Mouse (Mus musculus): Measurements from ENCODE around the gene Tdg. TPM values are rescaled to one million over a fixed set of nuclear protein-coding genes. Genes with fewer than 3 reads are reported as not detected.
"Not testable (repeated sequence)": the region's sequence is repeated elsewhere in the genome, so short reads cannot be mapped to it uniquely, and the experiment has no call there.

The Tdg gene
- total RNA-seq (2014; rRNA removed) = 58.9 and 63.9 TPM in 2 replicates
- 120 and 126 TPM in 2 replicates for polyA plus RNA-seq (2015; fragmentation: Nextera tagmentation; extraction: Ambion mirVana)

GRCm38 (mm10) chr10:82629586-82630255 lies at the start of gene Tdg:
Gene Tdg, plus strand, starts transcription at chr10:82629828.
- H3K4me2 ChIP-seq (ENCODE audit: low read depth, low read length) = peak within 1 kb of the TSS; percentile 87
- H3K27ac ChIP-seq = peak within 1 kb of the TSS; percentile 89
- not testable (repeated sequence) for H3K36me3 ChIP-seq (ENCODE audit: insufficient read depth, low read length); H3K27me3 ChIP-seq (ENCODE audit: insufficient read depth, low read length); H3K9me3 ChIP-seq (ENCODE audit: low read length)
- peak; percentile 98 for ATAC-seq
- H3K9ac ChIP-seq (replicated peaks; ENCODE audit: low read length) = peak within 1 kb of the TSS; percentile 70
- peak within 1 kb of the TSS; percentile 71 for H3K4me3 ChIP-seq (ENCODE audit: low read length)
- H3K4me1 ChIP-seq (ENCODE audit: insufficient read depth, low read length) = peaks cover 11% of the 10 kb centered on the region
- under 1% methylated on average over 70 of the region's 78 CpGs for WGBS
- peak; percentile 97 for DNase-seq (ENCODE audit: low spot score)

DNA sequence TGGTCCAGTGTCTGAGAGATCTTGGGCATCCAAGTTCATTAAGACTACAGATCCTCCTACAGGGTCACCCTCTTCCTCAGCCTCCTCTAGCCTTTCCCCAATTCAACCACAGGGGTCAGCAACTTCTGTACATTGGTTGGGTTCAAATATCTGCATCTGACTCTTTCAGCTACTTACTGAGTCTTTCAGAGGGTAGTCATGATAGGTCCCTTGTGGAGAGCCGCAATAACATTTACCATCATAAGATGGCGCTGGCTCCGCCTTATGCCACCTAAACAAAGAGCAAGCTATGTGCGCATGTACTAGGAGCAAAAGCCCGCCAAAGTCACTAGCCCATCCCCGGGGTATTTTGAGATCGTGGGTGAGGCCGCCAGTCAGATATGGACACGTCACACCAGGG lies 40.0 kb upstream of the Tdg start:
- not testable (repeated sequence) for H3K4me1 ChIP-seq (ENCODE audit: insufficient read depth, low read length); DNase-seq (ENCODE audit: low spot score); H3K36me3 ChIP-seq (ENCODE audit: insufficient read depth, low read length); ATAC-seq; H3K27ac ChIP-seq; H3K9me3 ChIP-seq (ENCODE audit: low read length); H3K4me2 ChIP-seq (ENCODE audit: low read depth, low read length); H3K4me3 ChIP-seq (ENCODE audit: low read length); H3K27me3 ChIP-seq (ENCODE audit: insufficient read depth, low read length); H3K9ac ChIP-seq (replicated peaks; ENCODE audit: low read length)
- 87% methylated on average over 9 of the region's 9 CpGs for WGBS

DNA sequence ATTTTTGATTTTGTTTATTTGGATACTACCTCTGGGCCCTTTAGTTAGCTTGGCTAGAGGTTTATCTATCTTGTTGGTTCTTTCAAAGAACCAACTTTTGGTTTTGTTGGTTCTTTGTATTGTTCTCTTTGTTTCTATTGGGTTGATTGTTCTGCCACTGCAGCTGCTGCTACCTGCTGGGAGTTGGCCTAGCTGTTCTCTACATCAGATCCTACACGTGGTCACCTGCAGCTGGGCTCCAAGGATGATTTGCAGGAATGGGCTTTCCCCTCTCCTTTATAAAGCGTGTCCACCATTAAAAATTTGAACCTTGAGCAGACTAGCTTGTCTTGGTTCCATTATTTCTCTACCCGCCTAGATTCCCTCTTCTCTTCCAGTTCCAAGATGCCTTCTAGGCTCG lies 35.2 kb upstream of the Tdg start:
- H3K9ac ChIP-seq (replicated peaks; ENCODE audit: low read length); ATAC-seq; H3K36me3 ChIP-seq (ENCODE audit: insufficient read depth, low read length); H3K27ac ChIP-seq; H3K4me1 ChIP-seq (ENCODE audit: insufficient read depth, low read length); H3K27me3 ChIP-seq (ENCODE audit: insufficient read depth, low read length); H3K9me3 ChIP-seq (ENCODE audit: low read length); H3K4me2 ChIP-seq (ENCODE audit: low read depth, low read length); H3K4me3 ChIP-seq (ENCODE audit: low read length); DNase-seq (ENCODE audit: low spot score): not testable (repeated sequence)
- 66% methylated on average over 4 of the region's 4 CpGs for WGBS

DNA sequence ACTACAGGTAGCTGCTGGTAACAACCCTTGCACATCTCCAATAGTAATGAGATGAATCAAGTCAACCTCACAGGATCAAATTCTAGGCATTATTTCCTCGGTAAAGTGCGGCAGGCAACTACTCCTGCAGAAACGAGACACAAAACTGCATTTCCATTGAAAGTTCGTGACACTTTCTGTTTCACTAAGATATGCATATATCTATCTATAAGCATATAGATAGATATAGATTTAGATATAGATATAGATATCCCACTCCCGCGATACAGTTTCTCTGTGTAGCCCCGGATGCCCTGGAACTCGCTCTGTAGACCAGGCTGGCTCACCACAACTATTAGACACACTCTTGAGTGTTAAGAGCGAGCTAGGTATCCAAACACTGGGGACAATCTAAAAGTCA lies 7.4 kb upstream of the Tdg start:
- no peaks in the 10 kb centered on the region for H3K9me3 ChIP-seq (ENCODE audit: low read length)
- 28% methylated on average over 9 of the region's 9 CpGs for WGBS
- DNase-seq (ENCODE audit: low spot score) (no peak), ATAC-seq (no peak)
- H3K9ac ChIP-seq (replicated peaks; ENCODE audit: low read length) = peak overlapping the region; percentile 70; the same call in 1 of the 2 replicates
- H3K4me2 ChIP-seq (ENCODE audit: low read depth, low read length) = peak overlapping the region; percentile 72
- H3K4me1 ChIP-seq (ENCODE audit: insufficient read depth, low read length) = no peaks in the 10 kb centered on the region
- H3K4me3 ChIP-seq (ENCODE audit: low read length) = peak overlapping the region; percentile 68
- TF ChIP-seq CTCF (IDR thresholded peaks at IDR 0.05; ENCODE audit: low read depth) = no peak
- no peaks in the 10 kb centered on the region for H3K36me3 ChIP-seq (ENCODE audit: insufficient read depth, low read length)
- H3K27me3 ChIP-seq (ENCODE audit: insufficient read depth, low read length) = no peaks in the 10 kb centered on the region
- H3K27ac ChIP-seq = no peak overlapping the region

DNA sequence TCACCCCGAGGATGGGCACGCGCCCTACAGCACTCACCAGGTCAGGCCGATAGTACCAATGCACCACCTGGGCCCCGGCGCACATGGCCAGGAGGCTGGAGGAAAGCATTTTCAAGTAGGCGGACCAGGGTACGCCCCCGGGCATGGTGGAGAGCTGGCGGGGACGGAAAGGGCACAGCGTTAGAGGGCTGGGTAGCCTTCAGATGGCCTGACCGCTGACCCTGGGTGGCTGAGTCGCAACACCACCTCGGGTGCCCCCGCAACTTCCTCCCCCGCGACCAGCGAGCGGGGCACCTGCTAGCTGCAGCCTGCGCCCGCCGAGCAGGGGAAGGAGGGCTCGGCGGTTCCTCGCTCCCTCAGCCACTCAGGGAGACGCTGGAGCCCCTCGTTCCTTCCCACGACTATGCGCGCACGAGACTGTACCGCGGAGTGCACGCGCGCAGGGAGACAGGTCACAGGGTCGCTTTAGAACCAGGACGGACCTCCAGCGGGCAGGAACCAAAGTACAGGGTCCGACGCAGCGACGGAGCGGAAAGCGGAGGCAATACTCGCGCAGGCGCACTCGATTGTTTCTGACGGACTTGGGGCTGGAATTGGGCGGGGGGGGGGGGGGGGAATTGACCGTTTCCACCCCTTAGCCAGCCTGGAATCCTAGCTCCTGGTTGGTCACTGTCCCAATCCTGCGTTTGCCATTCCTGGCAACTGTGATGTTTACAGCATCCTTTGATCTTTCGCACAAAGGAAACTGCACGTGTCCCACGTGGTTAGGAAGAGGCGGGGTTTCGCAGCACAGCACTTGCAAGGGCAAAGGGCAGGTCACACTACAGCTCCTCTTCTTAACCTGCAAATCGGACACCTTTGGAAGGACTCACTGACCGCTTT lies 6.7 kb upstream of the Tdg start, which contains the start of gene 1190007I07Rik:
TSS of gene 1190007I07Rik (minus strand) at position 558 of the 882 bp plus-strand sequence.
- Histone ChIP-seq H3K4me3 (ENCODE audit: low read length) (peak within 1 kb of the TSS; percentile 68), H3K4me2 (ENCODE audit: low read depth, low read length) (peak within 1 kb of the TSS; percentile 72), H3K9me3 (ENCODE audit: low read length) (no peaks in the 10 kb centered on the region), H3K9ac (replicated peaks; ENCODE audit: low read length) (peak within 1 kb of the TSS; percentile 70), H3K4me1 (ENCODE audit: insufficient read depth, low read length) (no peaks in the 10 kb centered on the region), H3K27me3 (ENCODE audit: insufficient read depth, low read length) (no peaks in the 10 kb centered on the region), H3K36me3 (ENCODE audit: insufficient read depth, low read length) (no peaks in the 10 kb centered on the region), H3K27ac (peak within 1 kb of the TSS; percentile 84)
- DNase-seq (ENCODE audit: low spot score) (peak; percentile 97), ATAC-seq (peak; percentile 93)
- under 1% methylated on average over 59 of the region's 61 CpGs for WGBS
- peak; percentile 46 for TF ChIP-seq CTCF (IDR thresholded peaks at IDR 0.05; ENCODE audit: low read depth)

- Histone ChIP-seq H3K4me2 (ENCODE audit: low read depth, low read length) (peak overlapping the region; percentile 72), H3K9ac (replicated peaks; ENCODE audit: low read length) (peak overlapping the region; percentile 70), H3K27ac (peak overlapping the region; percentile 84), H3K4me3 (ENCODE audit: low read length) (peak overlapping the region; percentile 68)
- not testable (repeated sequence) for H3K4me1 ChIP-seq (ENCODE audit: insufficient read depth, low read length); H3K9me3 ChIP-seq (ENCODE audit: low read length); H3K36me3 ChIP-seq (ENCODE audit: insufficient read depth, low read length); H3K27me3 ChIP-seq (ENCODE audit: insufficient read depth, low read length); DNase-seq (ENCODE audit: low spot score)
- peak; percentile 31 for ATAC-seq
- 10% methylated on average over 2 of the region's 2 CpGs for WGBS
Measured at GRCm38 (mm10) chr10:82623553-82623932, 6.1 kb upstream of the Tdg start.
